Mouse (Mus musculus): ENCODE measurements around the gene Map3k12.

Map3k12 gene

GRCm38 (mm10) chr15:102519211-102520141 is 2.6 kb upstream of the Map3k12 start:
- no peak for DNase-seq (ENCODE audit: low read depth, low spot score)

GRCm38 (mm10) chr15:102518859-102519201 is 2.0 kb upstream of the Map3k12 start:
- no peak for DNase-seq (ENCODE audit: low read depth, low spot score)

- DNase-seq (ENCODE audit: low read depth, low spot score): peak; percentile 100
Observed at GRCm38 (mm10) chr15:102517976-102518858, 1.4 kb upstream of the Map3k12 start, which contains the start of gene Tarbp2. Tarbp2 (plus strand) TSS chr15:102518192.

GRCm38 (mm10) chr15:102517631-102517975 is 739 bp upstream of the Map3k12 start:
- DNase-seq (ENCODE audit: low read depth, low spot score): no peak

- no peak for DNase-seq (ENCODE audit: low read depth, low spot score)
Observed at GRCm38 (mm10) chr15:102516293-102516692, 571 bp downstream of the Map3k12 start.

- DNase-seq (ENCODE audit: low read depth, low spot score): no peak
Observed at GRCm38 (mm10) chr15:102515791-102516190, 1.1 kb downstream of the Map3k12 start.

- no peak for DNase-seq (ENCODE audit: low read depth, low spot score)
Observed at GRCm38 (mm10) chr15:102515261-102515660, 1.6 kb downstream of the Map3k12 start.

GRCm38 (mm10) chr15:102513004-102513403 is 3.9 kb downstream of the Map3k12 start:
- no peak for DNase-seq (ENCODE audit: low read depth, low spot score)

GRCm38 (mm10) chr15:102512471-102512870 is 4.4 kb downstream of the Map3k12 start:
- no peak for DNase-seq (ENCODE audit: low read depth, low spot score)

- DNase-seq (ENCODE audit: low read depth, low spot score): no peak
Observed at GRCm38 (mm10) chr15:102512010-102512409, 4.9 kb downstream of the Map3k12 start.

- no peak for DNase-seq (ENCODE audit: low read depth, low spot score)
Observed at GRCm38 (mm10) chr15:102511285-102511833, 5.5 kb downstream of the Map3k12 start.

GRCm38 (mm10) chr15:102510590-102511284 is 6.1 kb downstream of the Map3k12 start:
- DNase-seq (ENCODE audit: low read depth, low spot score): peak; percentile 77

- DNase-seq (ENCODE audit: low read depth, low spot score): no peak
Observed at GRCm38 (mm10) chr15:102510110-102510509, 6.8 kb downstream of the Map3k12 start.

GRCm38 (mm10) chr15:102508336-102508735 is 8.5 kb downstream of the Map3k12 start:
- no peak for DNase-seq (ENCODE audit: low read depth, low spot score)

- no peak for DNase-seq (ENCODE audit: low read depth, low spot score)
Observed at GRCm38 (mm10) chr15:102507561-102507960, 9.3 kb downstream of the Map3k12 start.

GRCm38 (mm10) chr15:102506864-102507263 is 10.0 kb downstream of the Map3k12 start:
- no peak for DNase-seq (ENCODE audit: low read depth, low spot score)

- no peak for DNase-seq (ENCODE audit: low read depth, low spot score)
Observed at GRCm38 (mm10) chr15:102506464-102506830, 10.4 kb downstream of the Map3k12 start.

GRCm38 (mm10) chr15:102505770-102506463 is 10.9 kb downstream of the Map3k12 start:
- no peak for DNase-seq (ENCODE audit: low read depth, low spot score)

- DNase-seq (ENCODE audit: low read depth, low spot score): no peak
Observed at GRCm38 (mm10) chr15:102505073-102505769, 11.6 kb downstream of the Map3k12 start.
